Mouse (Mus musculus) lung, embryonic 15.5 days (tissue): ENCODE results near the gene Patj. TPM values are rescaled to one million over a fixed set of nuclear protein-coding genes. Genes with fewer than 3 reads are reported as not detected.
"Not testable (repeated sequence)": the region's sequence is repeated elsewhere in the genome, so short reads cannot be mapped to it uniquely, and the experiment has no call there.

Experiments used
- ATAC-seq: fragments of 200-750 bp; cut with Nextera tagmentation; 2 replicates; pipeline ENCODE4 v1.8.0; 2017; ENCODE audit warnings: moderate number of reproducible peaks, borderline replicate concordance; ENCODE audit not compliant: low FRiP score, low TSS enrichment; ENCODE audit errors: extremely low read depth
- H3K27ac ChIP-seq: fragments of 300-500 bp; sonication (generic); 2 replicates; pipeline ENCODE4 v1.5.1; 2015; ENCODE audit warnings: moderate library complexity, mild to moderate bottlenecking, inconsistent platforms
- H3K27me3 ChIP-seq: fragments of 300-500 bp; sonication (generic); 2 replicates; pipeline ENCODE4 v1.6.1; 2015; ENCODE audit warnings: inconsistent platforms
- H3K36me3 ChIP-seq: fragments of 300-500 bp; sonication (generic); 2 replicates; pipeline ENCODE4 v1.6.1; 2015; ENCODE audit warnings: inconsistent platforms
- H3K4me1 ChIP-seq: fragments of 300-500 bp; sonication (generic); 2 replicates; pipeline ENCODE4 v1.6.1; 2015; ENCODE audit warnings: inconsistent platforms
- H3K4me2 ChIP-seq: fragments of 300-500 bp; sonication (generic); 2 replicates; pipeline ENCODE4 v1.6.1; 2015; ENCODE audit warnings: inconsistent platforms, mild to moderate bottlenecking, moderate library complexity
- H3K4me3 ChIP-seq: fragments of 300-500 bp; sonication (generic); 2 replicates; pipeline ENCODE4 v1.5.1; 2015; ENCODE audit warnings: mild to moderate bottlenecking, inconsistent platforms
- H3K9ac ChIP-seq: fragments of 300-500 bp; sonication (generic); 2 replicates; pipeline ENCODE4 v1.6.1; 2015; ENCODE audit warnings: inconsistent platforms
- H3K9me3 ChIP-seq: fragments of 300-500 bp; sonication (generic); 2 replicates; pipeline ENCODE4 v1.6.1; 2016; ENCODE audit warnings: inconsistent platforms
- WGBS: fragments of 180-500 bp; shearing (Covaris S2); methylation state at CpG from one replicate; pipeline ENCODE4 v1.1.7; 2015; 5-methylcytosine and 5-hydroxymethylcytosine counted together
- polyA plus RNA-seq: library from polyadenylated mRNA; unstranded; fragments of >200 nt; fragmentation: Nextera tagmentation; extraction: Ambion mirVana; gene quantifications from 2 replicates; pipeline ENCODE4 v1.2.1, GENCODE M21; 2015

The Patj gene
- polyA plus RNA-seq, 1 experiment from 2014 or later = 23.8 TPM

- Histone ChIP-seq H3K4me1 (0 out of 2 replicates have a peak, but pooled peaks cover 13% of the 10 kb centered on the region), H3K4me2 (no peak overlapping the region), H3K4me3 (no peak overlapping the region), H3K9ac (no peak overlapping the region), H3K27me3 (no peaks in the 10 kb centered on the region), H3K36me3 (no peaks in the 10 kb centered on the region), H3K9me3 (no peaks in the 10 kb centered on the region), H3K27ac (no peak overlapping the region)
- ATAC-seq = no peak
- 83% methylated on average over 6 of the region's 6 CpGs for WGBS
These were observed 8.8 kb downstream of the Patj start for GRCm38 (mm10) chr4:98404412-98404811.

- Histone ChIP-seq H3K4me3 (no peak overlapping the region), H3K9ac (no peak overlapping the region), H3K4me1 (no peaks in the 10 kb centered on the region), H3K9me3 (no peaks in the 10 kb centered on the region), H3K4me2 (no peak overlapping the region), H3K27me3 (no peaks in the 10 kb centered on the region), H3K36me3 (peaks cover 6% of the 10 kb centered on the region), H3K27ac (no peak overlapping the region)
- no peak for ATAC-seq
- WGBS = 84% methylated on average over 4 of the region's 4 CpGs
These were observed 12.9 kb downstream of the Patj start for GRCm38 (mm10) chr4:98408455-98408854.

GRCm38 (mm10) chr4:98415150-98415549 lies 19.6 kb downstream of the Patj start:
- not testable (repeated sequence) for H3K9me3 ChIP-seq, ATAC-seq, H3K27ac ChIP-seq, H3K4me1 ChIP-seq, H3K4me3 ChIP-seq, H3K27me3 ChIP-seq, H3K4me2 ChIP-seq, H3K9ac ChIP-seq
- peaks cover 13% of the 10 kb centered on the region for H3K36me3 ChIP-seq
- 93% methylated on average over 8 of the region's 8 CpGs for WGBS

GRCm38 (mm10) chr4:98428371-98428770 lies 32.8 kb downstream of the Patj start:
- no peak overlapping the region for H3K27ac ChIP-seq
- 52% methylated on average over 8 of the region's 8 CpGs for WGBS

GRCm38 (mm10) chr4:98435641-98436457 lies 40.3 kb downstream of the Patj start:
- Histone ChIP-seq H3K4me2 (no peak overlapping the region), H3K36me3 (0 out of 2 replicates have a peak, but pooled peaks cover 4% of the 10 kb centered on the region), H3K4me3 (no peak overlapping the region), H3K27ac (no peak overlapping the region), H3K9me3 (no peaks in the 10 kb centered on the region), H3K27me3 (no peaks in the 10 kb centered on the region), H3K9ac (no peak overlapping the region), H3K4me1 (no peaks in the 10 kb centered on the region)
- ATAC-seq = no peak
- WGBS = 83% methylated on average over 10 of the region's 10 CpGs

More at GRCm38 (mm10) chr4:98428371-98428770, 32.8 kb downstream of the Patj start:
- H3K4me1 ChIP-seq = no peaks in the 10 kb centered on the region
- no peaks in the 10 kb centered on the region for H3K27me3 ChIP-seq
- no peak overlapping the region for H3K4me2 ChIP-seq
- ATAC-seq = no peak
- no peak overlapping the region for H3K9ac ChIP-seq
- H3K9me3 ChIP-seq = no peaks in the 10 kb centered on the region
- H3K36me3 ChIP-seq = peaks cover 4% of the 10 kb centered on the region; the same call in 1 of the 2 replicates
- H3K4me3 ChIP-seq = no peak overlapping the region

- Histone ChIP-seq H3K4me2 (no peak overlapping the region), H3K4me1 (no peaks in the 10 kb centered on the region), H3K9ac (no peak overlapping the region), H3K4me3 (no peak overlapping the region), H3K27ac (no peak overlapping the region), H3K9me3 (no peaks in the 10 kb centered on the region), H3K36me3 (0 out of 2 replicates have a peak, but pooled peaks cover 2% of the 10 kb centered on the region), H3K27me3 (no peaks in the 10 kb centered on the region)
- WGBS = 63% methylated on average over 12 of the region's 12 CpGs
- ATAC-seq = no peak
These were observed 41.2 kb downstream of the Patj start for GRCm38 (mm10) chr4:98436664-98437363.

GRCm38 (mm10) chr4:98439261-98440005 lies 43.8 kb downstream of the Patj start:
- no peaks in the 10 kb centered on the region for H3K9me3 ChIP-seq
- H3K27me3 ChIP-seq = no peaks in the 10 kb centered on the region
- ATAC-seq = no peak
- no peak overlapping the region for H3K4me3 ChIP-seq
- no peak overlapping the region for H3K9ac ChIP-seq
- 86% methylated on average over 8 of the region's 8 CpGs for WGBS
- H3K27ac ChIP-seq = no peak overlapping the region
- H3K4me1 ChIP-seq = no peaks in the 10 kb centered on the region
- no peaks in the 10 kb centered on the region for H3K36me3 ChIP-seq
- H3K4me2 ChIP-seq = no peak overlapping the region

- WGBS = 57% methylated on average over 3 of the region's 3 CpGs
- H3K4me3 ChIP-seq = no peak overlapping the region
These were observed 45.7 kb downstream of the Patj start for GRCm38 (mm10) chr4:98441248-98441647.

GRCm38 (mm10) chr4:98444437-98445139 lies 49.0 kb downstream of the Patj start:
- no peak overlapping the region for H3K9ac ChIP-seq
- no peaks in the 10 kb centered on the region for H3K27me3 ChIP-seq
- no peaks in the 10 kb centered on the region for H3K36me3 ChIP-seq
- ATAC-seq = no peak
- H3K27ac ChIP-seq = no peak overlapping the region
- 81% methylated on average over 10 of the region's 10 CpGs for WGBS
- H3K4me1 ChIP-seq = no peaks in the 10 kb centered on the region
- H3K4me3 ChIP-seq = no peak overlapping the region
- no peak overlapping the region for H3K4me2 ChIP-seq
- H3K9me3 ChIP-seq = no peaks in the 10 kb centered on the region

More at GRCm38 (mm10) chr4:98441248-98441647, 45.7 kb downstream of the Patj start:
- H3K4me1 ChIP-seq = no peaks in the 10 kb centered on the region
- no peak for ATAC-seq
- no peak overlapping the region for H3K9ac ChIP-seq
- H3K36me3 ChIP-seq = no peaks in the 10 kb centered on the region
- no peaks in the 10 kb centered on the region for H3K27me3 ChIP-seq
- no peaks in the 10 kb centered on the region for H3K9me3 ChIP-seq
- no peak overlapping the region for H3K4me2 ChIP-seq
- no peak overlapping the region for H3K27ac ChIP-seq

GRCm38 (mm10) chr4:98449564-98450263 lies 54.1 kb downstream of the Patj start:
- 63% methylated on average over 4 of the region's 4 CpGs for WGBS
- no peak overlapping the region for H3K9ac ChIP-seq
- no peak overlapping the region for H3K27ac ChIP-seq
- no peaks in the 10 kb centered on the region for H3K4me1 ChIP-seq
- H3K4me3 ChIP-seq = no peak overlapping the region
- no peak overlapping the region for H3K4me2 ChIP-seq
- no peaks in the 10 kb centered on the region for H3K9me3 ChIP-seq
- no peaks in the 10 kb centered on the region for H3K27me3 ChIP-seq
- ATAC-seq = no peak
- no peaks in the 10 kb centered on the region for H3K36me3 ChIP-seq

GRCm38 (mm10) chr4:98450308-98450707 lies 54.7 kb downstream of the Patj start:
- WGBS = 51% methylated on average over 11 of the region's 11 CpGs
- H3K9ac ChIP-seq = no peak overlapping the region
- no peaks in the 10 kb centered on the region for H3K9me3 ChIP-seq
- H3K36me3 ChIP-seq = no peaks in the 10 kb centered on the region
- no peaks in the 10 kb centered on the region for H3K4me1 ChIP-seq
- ATAC-seq = no peak
- H3K27me3 ChIP-seq = no peaks in the 10 kb centered on the region
- H3K4me3 ChIP-seq = no peak overlapping the region
- H3K27ac ChIP-seq = no peak overlapping the region
- no peak overlapping the region for H3K4me2 ChIP-seq
